Mouse (Mus musculus): ENCODE results near the gene Pcsk6. TPM values are rescaled to one million over a fixed set of nuclear protein-coding genes. Genes with fewer than 3 reads are reported as not detected.

Gene Pcsk6
- polyA plus RNA-seq, 1 experiment from 2014 or later: 1.2 TPM

- under 1% methylated on average over 64 of the region's 64 CpGs for WGBS
- peak overlapping the region; percentile 93 for H3K27ac ChIP-seq
- peaks cover 22% of the 10 kb centered on the region for H3K4me1 ChIP-seq
- peak overlapping the region; percentile 97 for H3K4me3 ChIP-seq
- 0 out of 2 replicates have a peak, but pooled peaks cover 8% of the 10 kb centered on the region for H3K27me3 ChIP-seq (ENCODE audit: poor library complexity, severe bottlenecking)
- peak; percentile 89 for DNase-seq (ENCODE audit: extremely low spot score, low spot score)
- H3K36me3 ChIP-seq (replicated peaks): peaks cover 31% of the 10 kb centered on the region
- H3K9me3 ChIP-seq: no peaks in the 10 kb centered on the region
Observed at GRCm38 (mm10) chr7:66060066-66060956, 198.8 kb downstream of the Pcsk6 start.

GRCm38 (mm10) chr7:66061057-66061456 lies 199.5 kb downstream of the Pcsk6 start:
- 3% methylated on average over 14 of the region's 14 CpGs for WGBS
- DNase-seq (ENCODE audit: extremely low spot score, low spot score): no peak
- Histone ChIP-seq H3K36me3 (replicated peaks) (peaks cover 39% of the 10 kb centered on the region), H3K4me3 (peak overlapping the region; percentile 97), H3K4me1 (peaks cover 22% of the 10 kb centered on the region), H3K27ac (peak overlapping the region; percentile 93), H3K27me3 (ENCODE audit: poor library complexity, severe bottlenecking) (0 out of 2 replicates have a peak, but pooled peaks cover 8% of the 10 kb centered on the region), H3K9me3 (no peaks in the 10 kb centered on the region)

DNA sequence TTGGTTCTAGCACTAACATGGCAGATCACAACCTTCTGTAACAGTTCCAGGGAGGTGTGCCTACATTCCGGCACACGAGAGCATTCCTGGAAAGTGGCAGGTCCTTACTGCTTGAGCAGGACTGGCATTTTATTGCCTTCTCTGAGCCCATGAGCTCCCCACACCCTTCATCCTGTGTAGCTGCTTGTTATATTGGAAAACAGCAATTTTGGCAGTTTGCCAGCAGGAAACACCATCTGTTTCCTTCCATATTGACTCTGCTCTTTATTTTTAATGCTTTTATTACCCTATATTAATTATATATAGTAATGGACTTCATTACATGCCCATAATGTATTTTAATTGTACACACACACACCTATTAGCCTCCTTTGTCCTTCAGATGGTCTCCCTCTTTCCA lies 214.9 kb downstream of the Pcsk6 start:
- H3K9me3 ChIP-seq: no peaks in the 10 kb centered on the region
- H3K27ac ChIP-seq: no peak overlapping the region
- peaks cover 29% of the 10 kb centered on the region for H3K4me1 ChIP-seq
- DNase-seq (ENCODE audit: extremely low spot score, low spot score): no peak
- H3K27me3 ChIP-seq (ENCODE audit: poor library complexity, severe bottlenecking): no peaks in the 10 kb centered on the region
- H3K4me3 ChIP-seq: no peak overlapping the region
- 96% methylated on average over 2 of the region's 2 CpGs for WGBS
- H3K36me3 ChIP-seq (replicated peaks): peaks cover 62% of the 10 kb centered on the region

GRCm38 (mm10) chr7:66079364-66080230 lies 218.1 kb downstream of the Pcsk6 start, which contains the start of gene Selenos:
Gene Selenos (plus strand): TSS chr7:66079649.
- under 1% methylated on average over 65 of the region's 65 CpGs for WGBS
- Histone ChIP-seq H3K9me3 (no peaks in the 10 kb centered on the region), H3K36me3 (replicated peaks) (peaks cover 62% of the 10 kb centered on the region), H3K4me3 (peak within 1 kb of the TSS; percentile 87), H3K27me3 (ENCODE audit: poor library complexity, severe bottlenecking) (no peaks in the 10 kb centered on the region), H3K4me1 (peaks cover 31% of the 10 kb centered on the region), H3K27ac (peak within 1 kb of the TSS; percentile 91)
- DNase-seq (ENCODE audit: extremely low spot score, low spot score): peak; percentile 97

DNA sequence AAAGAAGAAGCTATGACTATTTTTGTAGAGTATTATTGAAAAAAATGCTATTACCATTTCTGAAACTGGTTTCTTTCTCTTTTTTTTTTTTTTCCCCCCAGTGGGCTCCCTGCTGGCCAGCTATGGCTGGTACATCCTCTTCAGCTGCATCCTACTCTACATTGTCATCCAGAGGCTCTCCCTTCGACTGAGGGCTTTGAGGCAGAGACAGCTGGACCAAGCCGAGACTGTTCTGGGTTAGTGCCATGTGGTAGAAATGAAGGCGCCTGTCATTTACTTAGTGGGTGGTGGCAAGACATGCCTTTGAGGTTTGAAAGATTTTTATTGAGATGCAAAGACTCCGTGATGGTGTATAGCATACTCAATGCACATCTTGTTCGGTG lies 218.7 kb downstream of the Pcsk6 start:
- no peaks in the 10 kb centered on the region for H3K9me3 ChIP-seq
- peak overlapping the region; percentile 91 for H3K27ac ChIP-seq
- no peak for DNase-seq (ENCODE audit: extremely low spot score, low spot score)
- no peaks in the 10 kb centered on the region for H3K27me3 ChIP-seq (ENCODE audit: poor library complexity, severe bottlenecking)
- H3K4me3 ChIP-seq: peak overlapping the region; percentile 87
- peaks cover 62% of the 10 kb centered on the region for H3K36me3 ChIP-seq (replicated peaks)
- peaks cover 31% of the 10 kb centered on the region for H3K4me1 ChIP-seq
- 58% methylated on average over 5 of the region's 5 CpGs for WGBS

GRCm38 (mm10) chr7:66083757-66084156 lies 222.2 kb downstream of the Pcsk6 start:
- Histone ChIP-seq H3K4me1 (peaks cover 23% of the 10 kb centered on the region), H3K27me3 (ENCODE audit: poor library complexity, severe bottlenecking) (no peaks in the 10 kb centered on the region), H3K27ac (no peak overlapping the region), H3K9me3 (no peaks in the 10 kb centered on the region), H3K36me3 (replicated peaks) (peaks cover 77% of the 10 kb centered on the region), H3K4me3 (no peak overlapping the region)
- DNase-seq (ENCODE audit: extremely low spot score, low spot score): no peak
- WGBS: 91% methylated on average over 6 of the region's 6 CpGs

- 90% methylated on average over 7 of the region's 7 CpGs for WGBS
- H3K27ac ChIP-seq: no peak overlapping the region
- H3K4me3 ChIP-seq: no peak overlapping the region
- no peaks in the 10 kb centered on the region for H3K9me3 ChIP-seq
- no peaks in the 10 kb centered on the region for H3K27me3 ChIP-seq (ENCODE audit: poor library complexity, severe bottlenecking)
- peaks cover 18% of the 10 kb centered on the region for H3K4me1 ChIP-seq
- peaks cover 85% of the 10 kb centered on the region for H3K36me3 ChIP-seq (replicated peaks)
- no peak for DNase-seq (ENCODE audit: extremely low spot score, low spot score)
Observed at GRCm38 (mm10) chr7:66084546-66084945, 223.0 kb downstream of the Pcsk6 start.

GRCm38 (mm10) chr7:66087652-66088051 lies 226.1 kb downstream of the Pcsk6 start:
- no peaks in the 10 kb centered on the region for H3K9me3 ChIP-seq
- no peak overlapping the region for H3K27ac ChIP-seq
- 93% methylated on average over 4 of the region's 4 CpGs for WGBS
- DNase-seq (ENCODE audit: extremely low spot score, low spot score): no peak
- peaks cover 99% of the 10 kb centered on the region for H3K36me3 ChIP-seq (replicated peaks)
- H3K27me3 ChIP-seq (ENCODE audit: poor library complexity, severe bottlenecking): no peaks in the 10 kb centered on the region
- no peaks in the 10 kb centered on the region for H3K4me1 ChIP-seq
- H3K4me3 ChIP-seq: no peak overlapping the region

DNA sequence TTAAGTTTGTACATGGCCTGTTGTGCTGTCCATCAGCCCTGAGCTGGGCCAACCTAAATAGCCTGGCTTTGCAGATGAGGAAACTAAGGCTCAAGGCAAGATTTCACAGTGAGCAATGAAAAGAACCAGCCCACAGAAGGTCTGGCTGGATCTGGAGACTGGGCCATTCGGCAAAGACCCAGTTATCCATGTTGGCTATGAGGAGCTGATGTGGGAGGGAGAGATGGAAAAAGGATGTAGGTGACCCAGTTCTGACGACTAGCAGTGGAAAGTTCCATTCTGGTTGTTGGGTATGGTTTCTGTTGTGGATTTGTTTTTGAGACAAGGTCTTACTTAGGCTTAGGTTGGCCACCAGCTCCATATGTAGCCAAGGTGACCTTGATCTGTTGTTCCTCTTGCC lies 226.5 kb downstream of the Pcsk6 start:
- DNase-seq (ENCODE audit: extremely low spot score, low spot score): no peak
- WGBS: 88% methylated on average over 2 of the region's 2 CpGs
- no peak overlapping the region for H3K4me3 ChIP-seq
- H3K27ac ChIP-seq: no peak overlapping the region
- peaks cover 99% of the 10 kb centered on the region for H3K36me3 ChIP-seq (replicated peaks)
- no peaks in the 10 kb centered on the region for H3K27me3 ChIP-seq (ENCODE audit: poor library complexity, severe bottlenecking)
- no peaks in the 10 kb centered on the region for H3K4me1 ChIP-seq
- no peaks in the 10 kb centered on the region for H3K9me3 ChIP-seq

GRCm38 (mm10) chr7:66090676-66091190 lies 229.2 kb downstream of the Pcsk6 start:
- H3K36me3 ChIP-seq (replicated peaks): peaks cover 72% of the 10 kb centered on the region
- H3K27me3 ChIP-seq (ENCODE audit: poor library complexity, severe bottlenecking): no peaks in the 10 kb centered on the region
- WGBS: 80% methylated on average over 11 of the region's 11 CpGs
- no peaks in the 10 kb centered on the region for H3K4me1 ChIP-seq
- H3K9me3 ChIP-seq: no peaks in the 10 kb centered on the region
- H3K4me3 ChIP-seq: no peak overlapping the region
- no peak for DNase-seq (ENCODE audit: extremely low spot score, low spot score)
- H3K27ac ChIP-seq: no peak overlapping the region

DNA sequence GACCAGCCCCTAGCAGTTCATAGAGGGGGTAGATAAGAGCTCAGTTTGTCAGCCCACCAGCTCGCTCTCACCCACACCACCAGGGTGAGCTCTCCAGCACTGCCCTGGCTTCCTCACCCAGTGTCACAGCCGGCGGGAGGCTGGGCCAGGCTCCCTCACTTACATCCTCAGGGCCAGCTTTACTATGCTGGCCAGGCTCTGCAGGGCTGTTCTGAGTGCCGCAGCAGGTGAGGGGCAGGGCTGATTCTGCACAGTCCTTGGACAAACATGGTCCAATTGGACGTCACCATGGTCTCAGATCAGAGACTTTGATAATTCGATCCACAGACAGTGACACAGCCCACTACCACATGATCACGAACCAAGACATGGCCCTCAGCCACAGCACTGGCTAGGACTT lies 230.0 kb downstream of the Pcsk6 start:
- no peak for DNase-seq (ENCODE audit: extremely low spot score, low spot score)
- no peak overlapping the region for H3K4me3 ChIP-seq
- H3K27ac ChIP-seq: no peak overlapping the region
- no peaks in the 10 kb centered on the region for H3K9me3 ChIP-seq
- H3K27me3 ChIP-seq (ENCODE audit: poor library complexity, severe bottlenecking): no peaks in the 10 kb centered on the region
- no peaks in the 10 kb centered on the region for H3K4me1 ChIP-seq
- WGBS: 86% methylated on average over 7 of the region's 7 CpGs
- H3K36me3 ChIP-seq (replicated peaks): peaks cover 64% of the 10 kb centered on the region

DNA sequence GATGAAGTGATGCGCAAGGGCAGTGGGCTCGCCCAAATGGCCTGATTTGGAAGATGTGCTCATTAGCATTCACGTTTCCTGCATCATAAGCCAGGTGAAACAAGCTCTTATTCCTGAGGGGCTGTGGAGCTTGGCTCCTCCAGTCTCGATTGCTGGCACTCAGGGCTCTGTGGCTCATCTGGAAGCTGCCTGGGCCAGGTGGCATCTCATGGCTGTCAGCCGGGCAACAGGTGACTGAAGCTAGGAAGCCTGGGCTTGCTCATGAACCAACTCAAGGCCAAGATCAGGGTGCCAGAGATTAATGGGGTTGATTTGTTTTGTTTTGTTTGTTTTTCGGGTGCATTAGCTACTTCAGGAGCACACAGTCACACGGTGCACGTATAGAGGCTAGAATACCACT lies 231.1 kb downstream of the Pcsk6 start:
- Histone ChIP-seq H3K27me3 (ENCODE audit: poor library complexity, severe bottlenecking) (no peaks in the 10 kb centered on the region), H3K27ac (no peak overlapping the region), H3K36me3 (replicated peaks) (peaks cover 53% of the 10 kb centered on the region), H3K4me1 (no peaks in the 10 kb centered on the region), H3K9me3 (no peaks in the 10 kb centered on the region), H3K4me3 (no peak overlapping the region)
- DNase-seq (ENCODE audit: extremely low spot score, low spot score): no peak
- whole genome bisulfite sequencing: 91% methylated on average over 8 of the region's 8 CpGs

All from forebrain, embryonic 10.5 days (tissue).